8 mouse cellular contexts compared by ENCODE assay signal in genomic region chr2:158613541-158614417, GRCm38 (mm10). TPM values are rescaled to one million over a fixed set of nuclear protein-coding genes. Genes with fewer than 3 reads are reported as not detected.
A peak's percentile ranks its signal among the peaks of the same experiment; 100 is the strongest.
DNase-seq lines count a peak whose midpoint lies in the region; ATAC-seq and TF ChIP-seq lines count a peak whose summit lies in the region.

No protein-coding gene starts in this region.

- WGBS in forebrain, embryonic 12.5 days: 3% methylated on average over 53 of the region's 53 CpGs
- 4% methylated on average over 53 of the region's 53 CpGs for WGBS in limb, embryonic 14.5 days
- WGBS in midbrain, embryonic 16.5 days: 3% methylated on average over 53 of the region's 53 CpGs

- H3K36me3 ChIP-seq in forebrain, embryonic 12.5 days (replicated peaks): 0 out of 2 replicates have a peak, but pooled peaks cover 3% of the 10 kb centered on the region
- no peaks in the 10 kb centered on the region for H3K36me3 ChIP-seq in limb, embryonic 14.5 days (ENCODE audit: control insufficient read depth, insufficient read depth, low read length)
- no peaks in the 10 kb centered on the region for H3K36me3 ChIP-seq in midbrain, embryonic 16.5 days (ENCODE audit: control insufficient read depth, insufficient read depth, low read length)

- peaks cover 39% of the 10 kb centered on the region for H3K4me1 ChIP-seq in forebrain, embryonic 12.5 days
- H3K4me1 ChIP-seq in limb, embryonic 14.5 days (ENCODE audit: control insufficient read depth, insufficient read depth, low read length): peaks cover 5% of the 10 kb centered on the region; the same call in 1 of the 2 replicates
- H3K4me1 ChIP-seq in midbrain, embryonic 16.5 days (ENCODE audit: control insufficient read depth, insufficient read depth, low read length): no peaks in the 10 kb centered on the region; the same call in 1 of the 2 replicates

- peak; percentile 84 for TF ChIP-seq CTCF in brain, embryonic 14.5 days (IDR thresholded peaks at IDR 0.05; ENCODE audit: borderline replicate concordance, extremely low read depth, insufficient read depth, insufficient read length)

- peak; percentile 24 for DNase-seq in gastrocnemius, adult 18-20 months (ENCODE audit: low spot score)
- no peak for DNase-seq in gastrocnemius, postnatal 25 days
- peak; percentile 95 for DNase-seq in brain, embryonic 14.5 days (ENCODE audit: low read depth)
- DNase-seq in induced T-regulatory cell, adult 2 months (ENCODE audit: low read depth): peak; percentile 90
- DNase-seq in limb, embryonic 14.5 days (ENCODE audit: low spot score): peak; percentile 27
- DNase-seq in spleen, postnatal 14 days (ENCODE audit: low spot score in 2 of 2): peak; percentile 47 to 56

- no peaks in the 10 kb centered on the region for H3K9me3 ChIP-seq in forebrain, embryonic 12.5 days
- H3K9me3 ChIP-seq in limb, embryonic 14.5 days (ENCODE audit: control insufficient read depth, low read length): no peaks in the 10 kb centered on the region
- no peaks in the 10 kb centered on the region for H3K9me3 ChIP-seq in midbrain, embryonic 16.5 days (replicated peaks; ENCODE audit: control insufficient read depth, low read length, poor library complexity, severe bottlenecking)

- ATAC-seq in forebrain, embryonic 12.5 days (ENCODE audit: low FRiP score): peak; percentile 36
- no peak for ATAC-seq in limb, embryonic 14.5 days (ENCODE audit: low FRiP score, low read depth)
- ATAC-seq in midbrain, embryonic 16.5 days: no peak

- H3K4me2 ChIP-seq in forebrain, embryonic 12.5 days: peak overlapping the region; percentile 52
- H3K4me2 ChIP-seq in limb, embryonic 14.5 days (replicated peaks; ENCODE audit: low read depth, low read length, severe bottlenecking): no peak overlapping the region
- H3K4me2 ChIP-seq in midbrain, embryonic 16.5 days (ENCODE audit: low read length): peak overlapping the region; percentile 54

- peaks cover 100% of the 10 kb centered on the region for H3K27me3 ChIP-seq in forebrain, embryonic 12.5 days
- peaks cover 96% of the 10 kb centered on the region for H3K27me3 ChIP-seq in limb, embryonic 14.5 days (ENCODE audit: control insufficient read depth, insufficient read depth, low read length)
- H3K27me3 ChIP-seq in midbrain, embryonic 16.5 days (ENCODE audit: control insufficient read depth, insufficient read depth, low read depth, low read length): peaks cover 23% of the 10 kb centered on the region

- H3K4me3 ChIP-seq in forebrain, embryonic 12.5 days (replicated peaks): peak overlapping the region; percentile 51
- H3K4me3 ChIP-seq in limb, embryonic 14.5 days (replicated peaks; ENCODE audit: low read length): peak overlapping the region; percentile 7; the same call in 1 of the 2 replicates
- H3K4me3 ChIP-seq in midbrain, embryonic 16.5 days (ENCODE audit: low read depth, low read length): peak overlapping the region; percentile 53

- no peak for TF ChIP-seq POLR2A in brain, embryonic 14.5 days (IDR thresholded peaks at IDR 0.05; ENCODE audit: borderline replicate concordance, extremely low read depth, insufficient read depth, insufficient read length, poor library complexity, severe bottlenecking)
- TF ChIP-seq POLR2A in limb, embryonic 14.5 days (IDR thresholded peaks at IDR 0.05; ENCODE audit: borderline replicate concordance, extremely low read depth, insufficient read depth, insufficient read length): no peak

- H3K27ac ChIP-seq in forebrain, embryonic 12.5 days: peak overlapping the region; percentile 91
- H3K27ac ChIP-seq in limb, embryonic 14.5 days (replicated peaks; ENCODE audit: low read depth, low read length): no peak overlapping the region
- H3K27ac ChIP-seq in midbrain, embryonic 16.5 days (ENCODE audit: low read length): peak overlapping the region; percentile 91

- H3K9ac ChIP-seq in forebrain, embryonic 12.5 days: peak overlapping the region; percentile 74
- H3K9ac ChIP-seq in limb, embryonic 14.5 days (ENCODE audit: low read depth, low read length, severe bottlenecking): no peak overlapping the region
- peak overlapping the region; percentile 77 for H3K9ac ChIP-seq in midbrain, embryonic 16.5 days (ENCODE audit: low read depth, low read length)

RNA-seq across cellular contexts. Expression of gene Slc32a1, which starts 3.2 kb away (rescaled TPM):
- total RNA-seq in gastrocnemius, adult 18-20 months (2021): not detected
- not detected for total RNA-seq in gastrocnemius, postnatal 25 days (2021)
- 78.4 and 93.9 TPM in 2 replicates for polyA plus RNA-seq in brain, embryonic 14.5 days (2012; rRNA removed)
- polyA plus RNA-seq in forebrain, embryonic 12.5 days (2016; fragmentation: Nextera tagmentation; extraction: Ambion mirVana): 3.8 and 4.3 TPM in 2 replicates
- 0.21 and 0.36 TPM in 2 replicates for polyA plus RNA-seq in limb, embryonic 14.5 days (2012; rRNA removed)
- polyA plus RNA-seq in limb, embryonic 14.5 days (2014; fragmentation: Nextera tagmentation; extraction: Ambion mirVana): not detected in 2 replicates
- polyA plus RNA-seq in midbrain, embryonic 16.5 days (2015; fragmentation: Nextera tagmentation; extraction: Ambion mirVana): 8.2 and 8.6 TPM in 2 replicates

RNA-seq across cellular contexts. Expression of gene Actr5, which starts 10.9 kb away (rescaled TPM):
- total RNA-seq in gastrocnemius, adult 18-20 months (2021): 1 to 10 TPM; 3.8 to 4.0 TPM
- total RNA-seq in gastrocnemius, postnatal 25 days (2021): 1 to 10 TPM; 2.5 to 3.2 TPM
- polyA plus RNA-seq in brain, embryonic 14.5 days (2012; rRNA removed): 11.9 and 14.0 TPM in 2 replicates
- 20.3 and 22.6 TPM in 2 replicates for polyA plus RNA-seq in forebrain, embryonic 12.5 days (2016; fragmentation: Nextera tagmentation; extraction: Ambion mirVana)
- polyA plus RNA-seq in limb, embryonic 14.5 days (2012; rRNA removed): 13.5 and 14.5 TPM in 2 replicates
- 12.3 and 13.4 TPM in 2 replicates for polyA plus RNA-seq in limb, embryonic 14.5 days (2014; fragmentation: Nextera tagmentation; extraction: Ambion mirVana)
- polyA plus RNA-seq in midbrain, embryonic 16.5 days (2015; fragmentation: Nextera tagmentation; extraction: Ambion mirVana): 8.9 and 9.5 TPM in 2 replicates

RNA-seq across cellular contexts. Expression of gene Ppp1r16b, which starts 51.4 kb away (rescaled TPM):
- total RNA-seq in gastrocnemius, adult 18-20 months (2021): 1 to 10 TPM; 2.3 to 4.4 TPM
- 1 to 10 TPM; 4.8 to 5.2 TPM for total RNA-seq in gastrocnemius, postnatal 25 days (2021)
- 3.2 and 6.4 TPM in 2 replicates for polyA plus RNA-seq in brain, embryonic 14.5 days (2012; rRNA removed)
- 2.9 and 3.2 TPM in 2 replicates for polyA plus RNA-seq in forebrain, embryonic 12.5 days (2016; fragmentation: Nextera tagmentation; extraction: Ambion mirVana)
- polyA plus RNA-seq in limb, embryonic 14.5 days (2012; rRNA removed): 1.1 and 1.4 TPM in 2 replicates
- 3.9 and 4.1 TPM in 2 replicates for polyA plus RNA-seq in limb, embryonic 14.5 days (2014; fragmentation: Nextera tagmentation; extraction: Ambion mirVana)
- polyA plus RNA-seq in midbrain, embryonic 16.5 days (2015; fragmentation: Nextera tagmentation; extraction: Ambion mirVana): 22.0 and 27.7 TPM in 2 replicates
